Mouse (Mus musculus) hindbrain, embryonic 10.5 days (tissue): ENCODE results near the gene Spata20. TPM values are rescaled to one million over a fixed set of nuclear protein-coding genes. Genes with fewer than 3 reads are reported as not detected.
A peak's percentile ranks its signal among the peaks of the same experiment; 100 is the strongest.

ENCODE experiments used
- DNase-seq: peaks from one replicate; pipeline ENCODE4 v3.0.0-alpha.2; 2017; ENCODE audit warnings: low spot score
- H3K27ac ChIP-seq: fragments of 300-500 bp; sonication (generic); 2 replicates; pipeline ENCODE4 v1.5.1; 2016; ENCODE audit warnings: mild to moderate bottlenecking, moderate library complexity
- H3K27me3 ChIP-seq: fragments of 300-500 bp; sonication (generic); 2 replicates; pipeline ENCODE4 v1.6.1; 2016; ENCODE audit warnings: mild to moderate bottlenecking; ENCODE audit not compliant: poor library complexity, insufficient read depth, severe bottlenecking
- H3K36me3 ChIP-seq: fragments of 300-500 bp; sonication (generic); 2 replicates; pipeline ENCODE4 v1.6.1; 2016; ENCODE audit warnings: mild to moderate bottlenecking, moderate library complexity
- H3K4me1 ChIP-seq: fragments of 300-500 bp; sonication (generic); replicated peaks from 2 replicates; pipeline ENCODE4 v1.6.1; 2016; ENCODE audit warnings: mild to moderate bottlenecking
- H3K4me3 ChIP-seq: fragments of 300-500 bp; sonication (generic); 2 replicates; pipeline ENCODE4 v1.5.1; 2016; ENCODE audit warnings: mild to moderate bottlenecking, moderate library complexity
- H3K9me3 ChIP-seq: fragments of 300-500 bp; sonication (generic); 2 replicates; pipeline ENCODE4 v1.6.1; 2016; ENCODE audit warnings: mild to moderate bottlenecking, moderate library complexity
- WGBS: fragments of 180-500 bp; shearing (Covaris S2); methylation state at CpG from one replicate; pipeline ENCODE4 v1.1.7; 2016; 5-methylcytosine and 5-hydroxymethylcytosine counted together
- polyA plus RNA-seq: library from polyadenylated mRNA; unstranded; fragments of >200 nt; fragmentation: Nextera tagmentation; extraction: Ambion mirVana; gene quantifications from 2 replicates; pipeline ENCODE4 v1.2.1, GENCODE M21; 2016

The Spata20 gene
- polyA plus RNA-seq, 1 experiment from 2014 or later: 0.05 TPM

DNA sequence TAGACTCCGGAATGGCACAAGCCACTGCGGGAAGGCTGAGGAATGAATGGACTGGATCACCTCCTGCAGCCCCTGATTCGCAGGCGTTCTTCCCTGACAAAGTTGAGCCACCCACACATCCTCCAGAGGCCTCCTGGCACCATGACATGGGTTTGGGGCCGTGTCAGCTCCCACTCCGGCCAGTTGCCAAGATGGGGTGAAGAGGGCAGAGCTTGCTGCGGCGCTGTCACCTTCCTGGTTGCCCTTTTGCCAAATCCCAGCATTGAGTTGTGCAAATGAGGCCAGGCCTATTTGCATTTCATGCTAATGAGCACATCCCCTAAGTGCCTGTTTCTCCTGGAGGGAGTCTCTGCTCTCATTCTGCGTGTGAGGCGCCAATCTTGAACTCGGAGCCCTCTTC is 10.3 kb downstream of the Spata20 start:
- DNase-seq: no peak
- Histone ChIP-seq H3K36me3 (no peaks in the 10 kb centered on the region), H3K27me3 (peaks cover 98% of the 10 kb centered on the region), H3K9me3 (no peaks in the 10 kb centered on the region), H3K27ac (no peak overlapping the region), H3K4me3 (no peak overlapping the region), H3K4me1 (peaks cover 61% of the 10 kb centered on the region)
- WGBS: 14% methylated on average over 11 of the region's 11 CpGs

DNA sequence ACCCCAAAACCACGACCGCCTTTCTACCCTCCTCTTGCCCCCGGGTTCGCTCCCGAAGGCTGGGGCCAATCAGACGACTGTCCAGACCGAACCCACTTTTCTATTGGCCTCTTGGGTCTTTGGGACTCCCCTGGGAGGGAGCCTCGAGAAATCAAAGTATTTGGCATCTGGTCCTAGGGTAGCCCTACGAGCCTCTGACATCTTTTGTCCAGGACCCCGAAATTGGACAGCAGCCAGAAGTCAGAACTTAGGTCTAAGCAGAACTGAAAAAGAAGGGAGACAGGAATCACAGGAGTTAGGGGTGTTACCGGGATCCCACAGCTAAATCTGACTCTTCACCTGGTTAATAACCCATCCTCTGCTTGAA is 11.5 kb downstream of the Spata20 start:
- Histone ChIP-seq H3K36me3 (no peaks in the 10 kb centered on the region), H3K4me3 (peak overlapping the region; percentile 91), H3K27ac (peak overlapping the region; percentile 94), H3K4me1 (peaks cover 69% of the 10 kb centered on the region), H3K9me3 (no peaks in the 10 kb centered on the region), H3K27me3 (peaks cover 100% of the 10 kb centered on the region)
- 2% methylated on average over 11 of the region's 11 CpGs for WGBS
- DNase-seq: no peak

GRCm38 (mm10) chr11:94473707-94474543 is 12.1 kb downstream of the Spata20 start, which contains the start of gene Cacna1g:
Gene Cacna1g (minus strand): TSS chr11:94474198.
- Histone ChIP-seq H3K36me3 (no peaks in the 10 kb centered on the region), H3K27me3 (peaks cover 94% of the 10 kb centered on the region), H3K9me3 (no peaks in the 10 kb centered on the region), H3K27ac (peak within 1 kb of the TSS; percentile 94), H3K4me1 (peaks cover 75% of the 10 kb centered on the region), H3K4me3 (peak within 1 kb of the TSS; percentile 91)
- under 1% methylated on average over 49 of the region's 71 CpGs for WGBS
- DNase-seq: peak; percentile 91

DNA sequence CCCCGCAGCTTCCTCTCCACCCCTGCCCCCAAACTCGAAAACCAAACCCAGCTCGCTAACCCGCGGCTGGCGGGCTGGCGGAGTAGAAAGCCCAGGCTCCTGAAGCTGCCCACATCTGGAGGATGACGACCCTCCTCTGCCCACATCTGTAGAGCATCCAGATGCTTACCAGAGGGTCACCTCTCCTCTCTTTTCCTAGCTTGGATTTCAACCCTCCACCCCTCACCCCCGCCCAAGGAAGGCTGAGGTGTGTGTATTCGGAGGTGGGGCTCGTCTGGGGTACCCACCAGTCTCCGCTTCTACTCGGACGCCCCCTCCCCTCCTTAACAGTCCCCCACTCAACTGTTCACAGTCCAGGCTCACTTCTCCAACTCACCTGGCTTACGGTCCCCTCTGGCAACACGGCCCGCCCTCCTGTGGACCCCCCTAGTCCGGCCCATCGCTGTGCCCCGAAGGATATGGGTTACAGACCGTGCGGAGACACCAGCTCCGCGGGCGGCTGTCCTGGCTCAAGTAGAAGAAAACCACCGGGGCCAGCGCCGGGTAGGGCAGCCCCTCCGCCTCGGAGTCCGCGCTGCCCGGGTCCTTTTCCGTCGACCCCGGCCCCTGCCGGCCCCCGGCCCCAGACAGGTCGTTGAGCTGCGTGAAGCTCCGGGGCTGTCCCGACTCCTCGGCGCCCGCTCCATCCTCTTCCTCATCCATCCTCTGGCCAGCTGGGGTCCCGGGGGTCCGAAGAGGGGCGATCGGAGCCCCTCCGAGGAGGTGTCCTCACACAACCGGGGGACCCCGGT is 12.9 kb downstream of the Spata20 start:
- no peaks in the 10 kb centered on the region for H3K9me3 ChIP-seq
- H3K4me3 ChIP-seq: peak overlapping the region; percentile 91
- peaks cover 84% of the 10 kb centered on the region for H3K4me1 ChIP-seq
- 1% methylated on average over 52 of the region's 52 CpGs for WGBS
- no peaks in the 10 kb centered on the region for H3K36me3 ChIP-seq
- H3K27me3 ChIP-seq: peaks cover 86% of the 10 kb centered on the region
- peak overlapping the region; percentile 94 for H3K27ac ChIP-seq
- peak; percentile 66 for DNase-seq

GRCm38 (mm10) chr11:94472585-94472915 is 13.4 kb downstream of the Spata20 start:
- H3K9me3 ChIP-seq: no peaks in the 10 kb centered on the region
- H3K27ac ChIP-seq: peak overlapping the region; percentile 94
- H3K27me3 ChIP-seq: peaks cover 80% of the 10 kb centered on the region
- under 1% methylated on average over 15 of the region's 15 CpGs for WGBS
- peak; percentile 39 for DNase-seq
- H3K4me3 ChIP-seq: peak overlapping the region; percentile 91
- no peaks in the 10 kb centered on the region for H3K36me3 ChIP-seq
- H3K4me1 ChIP-seq: peaks cover 89% of the 10 kb centered on the region

GRCm38 (mm10) chr11:94471740-94472584 is 14.0 kb downstream of the Spata20 start:
- Histone ChIP-seq H3K4me3 (peak overlapping the region; percentile 91), H3K9me3 (no peaks in the 10 kb centered on the region), H3K4me1 (peaks cover 95% of the 10 kb centered on the region), H3K36me3 (no peaks in the 10 kb centered on the region), H3K27ac (peak overlapping the region; percentile 94), H3K27me3 (peaks cover 75% of the 10 kb centered on the region)
- 2% methylated on average over 17 of the region's 17 CpGs for WGBS
- peak; percentile 39 for DNase-seq

GRCm38 (mm10) chr11:94470391-94470790 is 15.6 kb downstream of the Spata20 start:
- Histone ChIP-seq H3K4me3 (peak overlapping the region; percentile 91), H3K4me1 (peaks cover 100% of the 10 kb centered on the region), H3K36me3 (no peaks in the 10 kb centered on the region; the same call in 1 of the 2 replicates), H3K27me3 (peaks cover 66% of the 10 kb centered on the region), H3K9me3 (no peaks in the 10 kb centered on the region), H3K27ac (peak overlapping the region; percentile 94)
- DNase-seq: peak; percentile 49
- WGBS: 27% methylated on average over 7 of the region's 7 CpGs

DNA sequence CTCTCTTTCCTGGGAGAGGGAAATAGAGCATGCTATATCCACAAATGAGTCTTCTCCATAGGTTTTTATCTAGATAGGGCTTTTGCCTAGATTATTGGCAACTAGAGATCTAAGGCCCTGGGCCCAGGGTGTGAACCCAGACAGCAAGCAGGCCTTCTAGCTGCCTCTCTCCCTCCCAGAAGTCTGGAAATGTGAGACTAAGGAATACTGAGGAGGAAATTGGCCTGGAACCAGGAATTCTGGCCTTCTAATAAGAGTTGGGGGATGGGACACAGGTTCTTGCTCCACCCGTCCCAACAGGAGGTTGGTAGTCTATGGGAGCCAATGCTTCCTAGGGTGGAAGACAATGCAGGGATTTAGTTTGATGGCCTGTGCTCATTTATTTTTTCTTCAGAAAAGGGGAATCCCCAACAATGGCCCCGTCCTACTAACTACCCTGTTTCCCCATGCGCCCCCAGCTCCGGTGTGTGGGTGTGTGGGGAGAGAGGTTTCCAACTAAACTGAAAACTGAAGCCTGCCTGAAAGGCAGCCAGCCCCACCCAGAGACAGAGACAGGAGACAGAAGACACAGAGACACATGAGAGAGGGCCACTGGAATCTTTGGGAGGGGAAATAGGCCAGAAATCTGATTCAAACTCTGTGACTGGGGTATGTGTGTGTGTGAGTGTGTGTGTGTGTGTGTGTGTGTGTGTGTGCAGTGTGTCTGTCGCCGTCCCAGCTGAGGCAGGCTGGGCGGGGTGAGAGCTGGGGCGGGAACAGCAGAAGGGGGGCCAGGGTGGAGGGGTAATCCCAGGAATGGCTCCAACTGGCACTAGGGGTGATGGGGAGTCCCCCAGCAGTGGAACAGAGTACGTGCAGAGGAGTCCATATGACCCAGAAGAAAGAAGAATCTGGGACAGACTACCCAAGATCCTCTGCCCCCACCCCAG is 16.6 kb downstream of the Spata20 start:
- DNase-seq: no peak
- peaks cover 63% of the 10 kb centered on the region for H3K27me3 ChIP-seq
- H3K4me1 ChIP-seq: peaks cover 100% of the 10 kb centered on the region
- peak overlapping the region; percentile 27 for H3K4me3 ChIP-seq
- H3K36me3 ChIP-seq: no peaks in the 10 kb centered on the region; the same call in 1 of the 2 replicates
- 24% methylated on average over 9 of the region's 9 CpGs for WGBS
- peak overlapping the region; percentile 94 for H3K27ac ChIP-seq
- no peaks in the 10 kb centered on the region for H3K9me3 ChIP-seq

- DNase-seq: peak; percentile 88
- H3K4me1 ChIP-seq: peaks cover 100% of the 10 kb centered on the region
- no peaks in the 10 kb centered on the region for H3K9me3 ChIP-seq
- peaks cover 55% of the 10 kb centered on the region for H3K27me3 ChIP-seq
- 12% methylated on average over 4 of the region's 4 CpGs for WGBS
- peak overlapping the region; percentile 94 for H3K27ac ChIP-seq
- H3K36me3 ChIP-seq: no peaks in the 10 kb centered on the region; the same call in 1 of the 2 replicates
- peak overlapping the region; percentile 27; the same call in 1 of the 2 replicates for H3K4me3 ChIP-seq
Measured at GRCm38 (mm10) chr11:94468582-94469064, 17.4 kb downstream of the Spata20 start.

- H3K36me3 ChIP-seq: peaks cover 17% of the 10 kb centered on the region
- 86% methylated on average over 17 of the region's 17 CpGs for WGBS
- H3K4me3 ChIP-seq: no peak overlapping the region
- no peak for DNase-seq
- H3K4me1 ChIP-seq: peaks cover 77% of the 10 kb centered on the region
- peaks cover 33% of the 10 kb centered on the region for H3K27me3 ChIP-seq
- H3K9me3 ChIP-seq: no peaks in the 10 kb centered on the region
- H3K27ac ChIP-seq: peak overlapping the region; percentile 46; the same call in 1 of the 2 replicates
Measured at GRCm38 (mm10) chr11:94466333-94466855, 19.6 kb downstream of the Spata20 start.

DNA sequence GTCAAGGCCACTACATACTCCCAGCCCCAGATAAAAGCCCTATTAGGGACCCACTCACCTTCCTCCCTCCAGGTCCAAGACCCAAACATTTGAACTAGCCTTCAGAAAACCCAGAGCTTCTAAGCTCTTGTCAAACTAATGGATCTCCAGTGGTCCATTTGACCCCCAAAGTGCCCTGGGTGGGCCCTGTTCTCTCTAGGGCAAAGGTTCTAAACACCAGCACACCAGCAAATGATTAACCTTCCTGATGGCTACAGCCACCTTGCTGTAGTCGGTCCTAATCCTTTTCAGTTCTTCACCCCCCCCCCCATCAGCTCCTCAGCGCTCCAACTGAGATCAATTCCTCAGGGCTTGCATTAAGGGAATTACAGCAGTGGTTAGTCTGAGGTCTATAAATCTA is 21.8 kb downstream of the Spata20 start:
- Histone ChIP-seq H3K4me3 (no peak overlapping the region), H3K9me3 (no peaks in the 10 kb centered on the region), H3K27ac (0 out of 2 replicates have a peak overlapping the region, but pooled peaks have one; percentile 16), H3K36me3 (peaks cover 37% of the 10 kb centered on the region), H3K27me3 (peaks cover 14% of the 10 kb centered on the region; the same call in 1 of the 2 replicates), H3K4me1 (peaks cover 59% of the 10 kb centered on the region)
- 55% methylated on average over 2 of the region's 2 CpGs for WGBS
- no peak for DNase-seq
